Mouse (Mus musculus) cerebellum, adult 2 months (tissue): ENCODE measurements at regions not wholly inside any gene's neighbourhood (a gene's known extent, or its start where the extent isn't known, plus 50 kb on each side); places are given as distances from the start of the nearest gene placed in this dataset.

Source experiments
- CTCF ChIP-seq: fragments of 200-500 bp; IDR thresholded peaks from 2 replicates; pipeline ENCODE4 v1.5.1; 2011; ENCODE audit warnings: low read depth, mild to moderate bottlenecking, control low read depth, low read length, moderate library complexity, borderline replicate concordance; ENCODE audit not compliant: insufficient read depth
- POLR2A ChIP-seq: fragments of 200-500 bp; IDR thresholded peaks from 2 replicates; pipeline ENCODE4 v1.6.1; 2011; ENCODE audit warnings: low read length, control low read depth, borderline replicate concordance; ENCODE audit not compliant: insufficient read depth

GRCm38 (mm10) chr3:135972413-135972812 is 147.3 kb downstream of the Slc39a8 start:
- TF ChIP-seq CTCF, result no peak
- no peak for TF ChIP-seq POLR2A
